Comparison of ENCODE assay signal across 8 mouse cellular contexts in the genomic region with DNA sequence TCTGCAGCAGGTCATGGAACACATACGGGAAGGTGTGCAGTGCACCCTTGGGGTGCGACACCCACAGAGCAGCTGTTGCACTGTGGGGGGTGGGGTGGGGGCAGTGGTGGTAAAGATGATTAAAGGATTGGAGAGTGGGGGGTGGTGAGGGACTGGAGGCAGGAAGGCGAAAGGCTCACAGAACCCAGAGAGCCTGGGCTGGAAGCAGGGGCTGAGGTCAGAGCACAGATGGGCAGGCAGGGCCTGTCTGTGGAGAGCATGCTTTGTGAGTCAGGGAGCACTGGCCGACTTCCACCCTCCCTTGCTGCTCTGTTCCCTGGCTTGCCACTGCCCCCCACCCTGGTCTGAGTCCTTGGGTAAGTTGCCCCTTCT. TPM values are rescaled to one million over a fixed set of nuclear protein-coding genes. Genes with fewer than 3 reads are reported as not detected.
A peak's percentile ranks its signal among the peaks of the same experiment; 100 is the strongest.
DNase-seq lines count a peak whose midpoint lies in the region; ATAC-seq and TF ChIP-seq lines count a peak whose summit lies in the region.

No protein-coding gene starts in this region.

- peaks cover 86% of the 10 kb centered on the region for H3K4me1 ChIP-seq in forebrain, embryonic 12.5 days
- peaks cover 85% of the 10 kb centered on the region for H3K4me1 ChIP-seq in hindbrain, embryonic 13.5 days (replicated peaks)
- peaks cover 39% of the 10 kb centered on the region for H3K4me1 ChIP-seq in midbrain, postnatal 0 days (ENCODE audit: insufficient read depth, low read length)

- H3K36me3 ChIP-seq in forebrain, embryonic 12.5 days (replicated peaks), result no peaks in the 10 kb centered on the region
- no peaks in the 10 kb centered on the region for H3K36me3 ChIP-seq in hindbrain, embryonic 13.5 days
- H3K36me3 ChIP-seq in midbrain, postnatal 0 days (ENCODE audit: insufficient read depth, low read length), result 0 out of 2 replicates have a peak, but pooled peaks cover 3% of the 10 kb centered on the region

- peak in 1 of 2 experiments; percentile 36 for DNase-seq in layer of hippocampus, adult 2 months (ENCODE audit: low spot score in 2 of 2)
- DNase-seq in layer of hippocampus, adult 8-10 months (ENCODE audit: low spot score in 2 of 2), result no peak
- peak; percentile 42 for DNase-seq in adipocyte (ENCODE audit: low spot score)
- DNase-seq in midbrain, postnatal 0 days (ENCODE audit: low spot score), result no peak
- DNase-seq in right cerebral cortex, postnatal 36 days (ENCODE audit: low spot score in 2 of 2), result no peak

- H3K4me3 ChIP-seq in layer of hippocampus, adult 2 months, result peak overlapping the region; percentile 63
- H3K4me3 ChIP-seq in forebrain, embryonic 12.5 days (replicated peaks), result 0 out of 2 replicates have a peak overlapping the region, but pooled peaks have one; percentile 5
- peak overlapping the region; percentile 92 for H3K4me3 ChIP-seq in hindbrain, embryonic 13.5 days
- H3K4me3 ChIP-seq in midbrain, postnatal 0 days (ENCODE audit: low read depth, low read length), result 0 out of 2 replicates have a peak overlapping the region, but pooled peaks have one; percentile 1

- peak overlapping the region; percentile 96 for H3K4me2 ChIP-seq in forebrain, embryonic 12.5 days
- H3K4me2 ChIP-seq in hindbrain, embryonic 13.5 days, result peak overlapping the region; percentile 97
- peak overlapping the region; percentile 92 for H3K4me2 ChIP-seq in midbrain, postnatal 0 days (ENCODE audit: low read depth, low read length, poor library complexity, severe bottlenecking)

- ATAC-seq in forebrain, embryonic 12.5 days (ENCODE audit: low FRiP score), result no peak
- ATAC-seq in hindbrain, embryonic 13.5 days (ENCODE audit: low FRiP score), result no peak
- no peak for ATAC-seq in midbrain, postnatal 0 days (ENCODE audit: low FRiP score)
- no peak for ATAC-seq in erythroid progenitor cell, adult 5-6 weeks (replicated peaks; ENCODE audit: low FRiP score, poor library complexity, severe bottlenecking)

- 46% methylated on average over 4 of the region's 4 CpGs for WGBS in forebrain, embryonic 12.5 days
- WGBS in hindbrain, embryonic 13.5 days, result 31% methylated on average over 4 of the region's 4 CpGs
- WGBS in midbrain, postnatal 0 days, result 31% methylated on average over 4 of the region's 4 CpGs

- no peak for TF ChIP-seq CTCF in layer of hippocampus, adult 2 months (conservative IDR thresholded peaks at IDR 0.05)
- no peak for TF ChIP-seq CTCF in midbrain, postnatal 0 days (IDR thresholded peaks at IDR 0.05)

- peaks cover 11% of the 10 kb centered on the region for H3K27me3 ChIP-seq in forebrain, embryonic 12.5 days
- H3K27me3 ChIP-seq in hindbrain, embryonic 13.5 days, result peaks cover 9% of the 10 kb centered on the region
- peaks cover 5% of the 10 kb centered on the region; the same call in 1 of the 2 replicates for H3K27me3 ChIP-seq in midbrain, postnatal 0 days (ENCODE audit: insufficient read depth, low read length)

- H3K27ac ChIP-seq in layer of hippocampus, adult 2 months, result peak overlapping the region; percentile 96
- H3K27ac ChIP-seq in forebrain, embryonic 12.5 days, result peak overlapping the region; percentile 97
- H3K27ac ChIP-seq in hindbrain, embryonic 13.5 days, result peak overlapping the region; percentile 36; the same call in 1 of the 2 replicates
- no peak overlapping the region for H3K27ac ChIP-seq in midbrain, postnatal 0 days (ENCODE audit: low read depth, low read length)

- H3K9ac ChIP-seq in forebrain, embryonic 12.5 days, result peak overlapping the region; percentile 38
- H3K9ac ChIP-seq in hindbrain, embryonic 13.5 days, result peak overlapping the region; percentile 94
- H3K9ac ChIP-seq in midbrain, postnatal 0 days (replicated peaks; ENCODE audit: low read length, poor library complexity, severe bottlenecking), result 0 out of 2 replicates have a peak overlapping the region, but pooled peaks have one; percentile 36

- no peaks in the 10 kb centered on the region for H3K9me3 ChIP-seq in forebrain, embryonic 12.5 days
- H3K9me3 ChIP-seq in hindbrain, embryonic 13.5 days, result no peaks in the 10 kb centered on the region
- no peaks in the 10 kb centered on the region for H3K9me3 ChIP-seq in midbrain, postnatal 0 days (ENCODE audit: low read length)

RNA-seq across cellular contexts. Expression of a gene that starts 3.2 kb away (rescaled TPM):
- total RNA-seq in layer of hippocampus, adult 2 months (2021), result 100 to 1,000 TPM; 206 to 210 TPM
- 100 to 1,000 TPM; 189 to 206 (median 196) TPM for total RNA-seq in layer of hippocampus, adult 8-10 months (2022)
- 17.7 and 20.3 TPM in 2 replicates for polyA plus RNA-seq in forebrain, embryonic 12.5 days (2016; fragmentation: Nextera tagmentation; extraction: Ambion mirVana)
- 14.5 and 14.8 TPM in 2 replicates for polyA plus RNA-seq in hindbrain, embryonic 13.5 days (2015; fragmentation: Nextera tagmentation; extraction: Ambion mirVana)
- total RNA-seq in midbrain, postnatal 0 days (2014; rRNA removed), result 45.5 and 59.6 TPM in 2 replicates
- 21.5 and 26.1 TPM in 2 replicates for polyA plus RNA-seq in midbrain, postnatal 0 days (2015; fragmentation: Nextera tagmentation; extraction: Ambion mirVana)
- 36.9 and 37.8 TPM in 2 replicates for total RNA-seq in erythroid progenitor cell, adult 5-6 weeks (2015; ENCODE audit: low replicate concordance)
- total RNA-seq in erythroid progenitor cell, adult 5-6 weeks (2017; ENCODE audit: low replicate concordance), result 15.3 and 16.9 TPM in 2 replicates

Comparison
In these comparisons a context has a peak if more than half of its experiments do, and no peak if none do; other contexts are left out.
1. H3K4me3 ChIP-seq: peak in every context shown above with its lines; median percentile 92 in hindbrain, embryonic 13.5 days; 63 in layer of hippocampus, adult 2 months; 5 in forebrain, embryonic 12.5 days; 1 in midbrain, postnatal 0 days.
2. H3K9ac ChIP-seq: peak in every context shown above with its lines; median percentile 94 in hindbrain, embryonic 13.5 days; 38 in forebrain, embryonic 12.5 days; 36 in midbrain, postnatal 0 days.